Mouse (Mus musculus) hindbrain, embryonic 15.5 days (tissue): ENCODE measurements around the gene Ncmap. TPM values are rescaled to one million over a fixed set of nuclear protein-coding genes. Genes with fewer than 3 reads are reported as not detected.

ENCODE experiments used
- ATAC-seq: fragments of 200-750 bp; cut with Nextera tagmentation; 2 replicates; pipeline ENCODE4 v1.8.0; 2017; ENCODE audit warnings: low read depth, moderate number of reproducible peaks, moderate TSS enrichment; ENCODE audit not compliant: low FRiP score
- H3K27ac ChIP-seq: fragments of 300-500 bp; sonication (generic); replicated peaks from 2 replicates; pipeline ENCODE4 v1.5.1; 2015; ENCODE audit warnings: mild to moderate bottlenecking, inconsistent platforms
- H3K27me3 ChIP-seq: fragments of 300-500 bp; sonication (generic); 2 replicates; pipeline ENCODE4 v1.6.1; 2015; ENCODE audit warnings: control low read depth, inconsistent platforms
- H3K36me3 ChIP-seq: fragments of 300-500 bp; sonication (generic); 2 replicates; pipeline ENCODE4 v1.6.1; 2015; ENCODE audit warnings: control low read depth, inconsistent platforms
- H3K4me1 ChIP-seq: fragments of 300-500 bp; sonication (generic); replicated peaks from 2 replicates; pipeline ENCODE4 v1.6.1; 2015; ENCODE audit warnings: control low read depth, inconsistent platforms
- H3K4me2 ChIP-seq: fragments of 300-500 bp; sonication (generic); 2 replicates; pipeline ENCODE4 v1.6.1; 2015; ENCODE audit warnings: moderate library complexity, mild to moderate bottlenecking, inconsistent platforms
- H3K4me3 ChIP-seq: fragments of 300-500 bp; sonication (generic); 2 replicates; pipeline ENCODE4 v1.5.1; 2015; ENCODE audit warnings: mild to moderate bottlenecking, inconsistent platforms
- H3K9ac ChIP-seq: fragments of 300-500 bp; sonication (generic); 2 replicates; pipeline ENCODE4 v1.6.1; 2015; ENCODE audit warnings: inconsistent platforms
- H3K9me3 ChIP-seq: fragments of 300-500 bp; sonication (generic); 2 replicates; pipeline ENCODE4 v1.6.1; 2016; ENCODE audit warnings: control low read depth, inconsistent platforms
- WGBS: fragments of 180-500 bp; shearing (Covaris S2); methylation state at CpG from one replicate; pipeline ENCODE4 v1.1.7; 2015; 5-methylcytosine and 5-hydroxymethylcytosine counted together
- polyA plus RNA-seq: library from polyadenylated mRNA; unstranded; fragments of >200 nt; fragmentation: Nextera tagmentation; extraction: Ambion mirVana; gene quantifications from 2 replicates; pipeline ENCODE4 v1.2.1, GENCODE M21; 2015

The Ncmap gene
- polyA plus RNA-seq, 1 experiment from 2014 or later, result 1.00 TPM

GRCm38 (mm10) chr4:135426587-135426986, 28.6 kb upstream of the Ncmap start:
- 89% methylated on average over 7 of the region's 7 CpGs for WGBS

GRCm38 (mm10) chr4:135425625-135426024, 27.6 kb upstream of the Ncmap start:
- no peaks in the 10 kb centered on the region for H3K4me1 ChIP-seq
- ATAC-seq, result no peak
- WGBS, result 88% methylated on average over 9 of the region's 9 CpGs
- no peaks in the 10 kb centered on the region for H3K9me3 ChIP-seq
- no peak overlapping the region for H3K27ac ChIP-seq
- no peak overlapping the region for H3K9ac ChIP-seq
- no peak overlapping the region for H3K4me3 ChIP-seq
- no peaks in the 10 kb centered on the region for H3K27me3 ChIP-seq
- no peak overlapping the region for H3K4me2 ChIP-seq
- H3K36me3 ChIP-seq, result peaks cover 27% of the 10 kb centered on the region

More at GRCm38 (mm10) chr4:135426587-135426986, 28.6 kb upstream of the Ncmap start:
- H3K9ac ChIP-seq, result no peak overlapping the region
- no peaks in the 10 kb centered on the region for H3K9me3 ChIP-seq
- ATAC-seq, result no peak
- no peaks in the 10 kb centered on the region; the same call in 1 of the 2 replicates for H3K4me1 ChIP-seq
- H3K4me3 ChIP-seq, result no peak overlapping the region
- H3K27me3 ChIP-seq, result no peaks in the 10 kb centered on the region
- H3K36me3 ChIP-seq, result peaks cover 23% of the 10 kb centered on the region
- no peak overlapping the region for H3K27ac ChIP-seq
- no peak overlapping the region for H3K4me2 ChIP-seq

GRCm38 (mm10) chr4:135420961-135421360, 22.9 kb upstream of the Ncmap start:
- WGBS, result 89% methylated on average over 13 of the region's 13 CpGs
- H3K4me2 ChIP-seq, result no peak overlapping the region
- peaks cover 49% of the 10 kb centered on the region for H3K36me3 ChIP-seq
- H3K9ac ChIP-seq, result no peak overlapping the region
- H3K27me3 ChIP-seq, result no peaks in the 10 kb centered on the region
- H3K4me3 ChIP-seq, result no peak overlapping the region
- H3K27ac ChIP-seq, result no peak overlapping the region
- no peaks in the 10 kb centered on the region for H3K9me3 ChIP-seq
- no peak for ATAC-seq
- H3K4me1 ChIP-seq, result no peaks in the 10 kb centered on the region

GRCm38 (mm10) chr4:135420416-135420815, 22.4 kb upstream of the Ncmap start:
- no peak for ATAC-seq
- no peaks in the 10 kb centered on the region for H3K27me3 ChIP-seq
- H3K36me3 ChIP-seq, result peaks cover 55% of the 10 kb centered on the region
- H3K4me3 ChIP-seq, result no peak overlapping the region
- H3K4me1 ChIP-seq, result no peaks in the 10 kb centered on the region
- no peak overlapping the region for H3K9ac ChIP-seq
- no peak overlapping the region for H3K27ac ChIP-seq
- H3K9me3 ChIP-seq, result no peaks in the 10 kb centered on the region
- WGBS, result 87% methylated on average over 11 of the region's 11 CpGs
- no peak overlapping the region for H3K4me2 ChIP-seq

- H3K4me1 ChIP-seq, result no peaks in the 10 kb centered on the region
- H3K9me3 ChIP-seq, result no peaks in the 10 kb centered on the region
- no peak overlapping the region for H3K27ac ChIP-seq
- H3K9ac ChIP-seq, result no peak overlapping the region
- no peak overlapping the region for H3K4me2 ChIP-seq
- no peaks in the 10 kb centered on the region for H3K27me3 ChIP-seq
- peaks cover 55% of the 10 kb centered on the region for H3K36me3 ChIP-seq
- H3K4me3 ChIP-seq, result no peak overlapping the region
- no peak for ATAC-seq
- WGBS, result 91% methylated on average over 21 of the region's 21 CpGs
Measured at GRCm38 (mm10) chr4:135419996-135420395, 22.0 kb upstream of the Ncmap start.

GRCm38 (mm10) chr4:135416367-135416766, 18.3 kb upstream of the Ncmap start:
- H3K27me3 ChIP-seq, result no peaks in the 10 kb centered on the region
- no peak overlapping the region for H3K9ac ChIP-seq
- no peak overlapping the region for H3K27ac ChIP-seq
- no peaks in the 10 kb centered on the region for H3K4me1 ChIP-seq
- ATAC-seq, result no peak
- no peak overlapping the region for H3K4me3 ChIP-seq
- peaks cover 57% of the 10 kb centered on the region for H3K36me3 ChIP-seq
- H3K4me2 ChIP-seq, result no peak overlapping the region
- H3K9me3 ChIP-seq, result no peaks in the 10 kb centered on the region
- 95% methylated on average over 21 of the region's 21 CpGs for WGBS

- Histone ChIP-seq H3K36me3 (peaks cover 58% of the 10 kb centered on the region), H3K27ac (no peak overlapping the region), H3K4me1 (no peaks in the 10 kb centered on the region), H3K4me3 (no peak overlapping the region), H3K27me3 (no peaks in the 10 kb centered on the region), H3K9ac (no peak overlapping the region), H3K9me3 (no peaks in the 10 kb centered on the region), H3K4me2 (no peak overlapping the region)
- no peak for ATAC-seq
- 83% methylated on average over 8 of the region's 8 CpGs for whole genome bisulfite sequencing
Measured at GRCm38 (mm10) chr4:135413491-135413890, 15.5 kb upstream of the Ncmap start.

- Histone ChIP-seq H3K4me3 (no peak overlapping the region), H3K9me3 (no peaks in the 10 kb centered on the region), H3K27me3 (no peaks in the 10 kb centered on the region), H3K4me2 (no peak overlapping the region), H3K27ac (no peak overlapping the region), H3K36me3 (peaks cover 51% of the 10 kb centered on the region), H3K9ac (no peak overlapping the region), H3K4me1 (no peaks in the 10 kb centered on the region)
- WGBS, result 37% methylated on average over 4 of the region's 4 CpGs
- no peak for ATAC-seq
Measured at GRCm38 (mm10) chr4:135411633-135412032, 13.6 kb upstream of the Ncmap start.

- Histone ChIP-seq H3K9ac (no peak overlapping the region), H3K4me1 (no peaks in the 10 kb centered on the region), H3K27ac (no peak overlapping the region), H3K9me3 (no peaks in the 10 kb centered on the region), H3K36me3 (peaks cover 12% of the 10 kb centered on the region), H3K4me3 (no peak overlapping the region), H3K27me3 (no peaks in the 10 kb centered on the region), H3K4me2 (no peak overlapping the region)
- WGBS, result 48% methylated on average over 5 of the region's 5 CpGs
- no peak for ATAC-seq
Measured at GRCm38 (mm10) chr4:135406180-135406579, 8.2 kb upstream of the Ncmap start.

- no peak overlapping the region for H3K4me3 ChIP-seq
- H3K27me3 ChIP-seq, result no peaks in the 10 kb centered on the region
- WGBS, result 95% methylated on average over 2 of the region's 2 CpGs
- no peaks in the 10 kb centered on the region for H3K4me1 ChIP-seq
- no peak overlapping the region for H3K4me2 ChIP-seq
- 0 out of 2 replicates have a peak, but pooled peaks cover 4% of the 10 kb centered on the region for H3K36me3 ChIP-seq
- no peak for ATAC-seq
- no peaks in the 10 kb centered on the region for H3K9me3 ChIP-seq
- H3K9ac ChIP-seq, result no peak overlapping the region
- H3K27ac ChIP-seq, result no peak overlapping the region
Measured at GRCm38 (mm10) chr4:135404916-135405315, 6.9 kb upstream of the Ncmap start.

- Histone ChIP-seq H3K9me3 (no peaks in the 10 kb centered on the region), H3K9ac (no peak overlapping the region), H3K4me1 (no peaks in the 10 kb centered on the region), H3K4me3 (no peak overlapping the region), H3K27ac (no peak overlapping the region), H3K4me2 (no peak overlapping the region), H3K36me3 (no peaks in the 10 kb centered on the region), H3K27me3 (peaks cover 8% of the 10 kb centered on the region)
- whole genome bisulfite sequencing, result 82% methylated on average over 10 of the region's 10 CpGs
- ATAC-seq, result no peak
Measured at GRCm38 (mm10) chr4:135404048-135404447, 6.0 kb upstream of the Ncmap start.

GRCm38 (mm10) chr4:135401881-135402280, 3.9 kb upstream of the Ncmap start:
- Histone ChIP-seq H3K4me2 (no peak overlapping the region), H3K4me1 (peaks cover 11% of the 10 kb centered on the region), H3K4me3 (no peak overlapping the region), H3K36me3 (no peaks in the 10 kb centered on the region), H3K9me3 (no peaks in the 10 kb centered on the region), H3K27me3 (peaks cover 29% of the 10 kb centered on the region), H3K27ac (no peak overlapping the region), H3K9ac (no peak overlapping the region)
- ATAC-seq, result no peak
- 26% methylated on average over 7 of the region's 7 CpGs for WGBS

- WGBS, result 6% methylated on average over 16 of the region's 16 CpGs
- no peaks in the 10 kb centered on the region for H3K36me3 ChIP-seq
- peak overlapping the region; percentile 32 for H3K4me3 ChIP-seq
- no peaks in the 10 kb centered on the region for H3K9me3 ChIP-seq
- H3K4me1 ChIP-seq, result peaks cover 11% of the 10 kb centered on the region
- H3K27ac ChIP-seq, result no peak overlapping the region
- H3K9ac ChIP-seq, result 0 out of 2 replicates have a peak overlapping the region, but pooled peaks have one; percentile 22
- H3K4me2 ChIP-seq, result peak overlapping the region; percentile 62
- ATAC-seq, result no peak
- peaks cover 37% of the 10 kb centered on the region for H3K27me3 ChIP-seq
Measured at GRCm38 (mm10) chr4:135397551-135397950, 476 bp downstream of the Ncmap start.
